Mouse (Mus musculus): ENCODE measurements around the gene Tbc1d5.

The Tbc1d5 gene

GRCm38 (mm10) chr17:50872600-50872999 lies 306.6 kb downstream of the Tbc1d5 start:
- no peak for DNase-seq

GRCm38 (mm10) chr17:50867297-50867696 lies 311.9 kb downstream of the Tbc1d5 start:
- no peak for DNase-seq

- DNase-seq = no peak
Measured at GRCm38 (mm10) chr17:50864781-50865180, 314.4 kb downstream of the Tbc1d5 start.

GRCm38 (mm10) chr17:50853220-50853619 lies 325.9 kb downstream of the Tbc1d5 start:
- DNase-seq = no peak

GRCm38 (mm10) chr17:50851382-50851781 lies 327.8 kb downstream of the Tbc1d5 start:
- no peak for DNase-seq

- DNase-seq = no peak
Measured at GRCm38 (mm10) chr17:50814089-50814488, 365.1 kb downstream of the Tbc1d5 start.

- no peak for DNase-seq
Measured at GRCm38 (mm10) chr17:50813580-50813979, 365.6 kb downstream of the Tbc1d5 start.

GRCm38 (mm10) chr17:50805631-50806030 lies 373.5 kb downstream of the Tbc1d5 start:
- DNase-seq = no peak

GRCm38 (mm10) chr17:50803234-50803633 lies 375.9 kb downstream of the Tbc1d5 start:
- no peak for DNase-seq

GRCm38 (mm10) chr17:50802380-50802779 lies 376.8 kb downstream of the Tbc1d5 start:
- DNase-seq = no peak

GRCm38 (mm10) chr17:50795445-50796095 lies 383.6 kb downstream of the Tbc1d5 start:
- peak; percentile 43 for DNase-seq

GRCm38 (mm10) chr17:50791671-50792070 lies 387.5 kb downstream of the Tbc1d5 start:
- no peak for DNase-seq

GRCm38 (mm10) chr17:50788835-50789234 lies 390.3 kb downstream of the Tbc1d5 start:
- no peak for DNase-seq

- no peak for DNase-seq
Measured at GRCm38 (mm10) chr17:50775247-50775646, 403.9 kb downstream of the Tbc1d5 start.

- DNase-seq = no peak
Measured at GRCm38 (mm10) chr17:50764387-50764786, 414.8 kb downstream of the Tbc1d5 start.

GRCm38 (mm10) chr17:50763407-50763806 lies 415.7 kb downstream of the Tbc1d5 start:
- no peak for DNase-seq

GRCm38 (mm10) chr17:50762231-50762630 lies 416.9 kb downstream of the Tbc1d5 start:
- DNase-seq = no peak

- DNase-seq = no peak
Measured at GRCm38 (mm10) chr17:50761082-50761481, 418.1 kb downstream of the Tbc1d5 start.

- no peak for DNase-seq
Measured at GRCm38 (mm10) chr17:50753356-50754138, 425.6 kb downstream of the Tbc1d5 start.

GRCm38 (mm10) chr17:50752753-50753152 lies 426.4 kb downstream of the Tbc1d5 start:
- DNase-seq = no peak

- DNase-seq = no peak
Measured at GRCm38 (mm10) chr17:50751911-50752310, 427.2 kb downstream of the Tbc1d5 start.

GRCm38 (mm10) chr17:50750874-50751273 lies 428.3 kb downstream of the Tbc1d5 start:
- DNase-seq = no peak

- no peak for DNase-seq
Measured at GRCm38 (mm10) chr17:50741386-50741785, 437.8 kb downstream of the Tbc1d5 start.

- no peak for DNase-seq
Measured at GRCm38 (mm10) chr17:50740804-50741203, 438.3 kb downstream of the Tbc1d5 start.
